Mouse (Mus musculus) MEL (cell line): ENCODE measurements around the gene Tmem256. TPM values are rescaled to one million over a fixed set of nuclear protein-coding genes. Genes with fewer than 3 reads are reported as not detected.

Experiments
- DNase-seq: peaks from one replicate; pipeline ENCODE4 v3.0.0; 2011; ENCODE audit warnings: low read depth, low spot score
- H3K27ac ChIP-seq: 2 replicates; pipeline ENCODE4 v1.5.1; 2012; ENCODE audit warnings: low read depth, mild to moderate bottlenecking, control low read depth, low read length, moderate library complexity; ENCODE audit not compliant: control insufficient read depth
- H3K27me3 ChIP-seq, 2 experiments: fragments of 150-350 bp in 1 of 2; sonication (generic) in 1 of 2; 2 replicates each; pipeline ENCODE4 v1.6.1; 2012; ENCODE audit warnings: low read length in 2 of 2, mild to moderate bottlenecking in 2 of 2, improper control_type of control experiment in 1 of 2, moderate library complexity in 1 of 2; ENCODE audit not compliant: insufficient read depth in 2 of 2, control insufficient read depth in 1 of 2
- H3K36me3 ChIP-seq, 2 experiments: 2 replicates each; pipeline ENCODE4 v1.6.1; 2012 to 2014; ENCODE audit warnings: low read length in 2 of 2, improper control_type of control experiment in 1 of 2, inconsistent platforms in 1 of 2, mild to moderate bottlenecking in 1 of 2; ENCODE audit not compliant: insufficient read depth in 2 of 2, control insufficient read depth in 1 of 2
- H3K4me1 ChIP-seq, 2 experiments: fragments of 150-350 bp in 1 of 2; sonication (generic) in 1 of 2; 2 replicates each; pipeline ENCODE4 v1.6.1; 2012; ENCODE audit warnings: low read length in 2 of 2, improper control_type of control experiment in 1 of 2, mild to moderate bottlenecking in 1 of 2; ENCODE audit not compliant: insufficient read depth in 2 of 2, control insufficient read depth in 1 of 2
- H3K4me3 ChIP-seq, 2 experiments: fragments of 150-350 bp in 1 of 2; sonication (generic) in 1 of 2; 2 replicates each; pipeline ENCODE4 v1.5.1; 2012; ENCODE audit warnings: low read depth in 2 of 2, low read length in 2 of 2, mild to moderate bottlenecking in 2 of 2, moderate library complexity in 2 of 2, control low read depth in 1 of 2, improper control_type of control experiment in 1 of 2; ENCODE audit not compliant: control insufficient read depth in 1 of 2, insufficient read depth in 1 of 2
- H3K79me2 ChIP-seq: 2 replicates; pipeline ENCODE4 v1.6.1; 2012; ENCODE audit warnings: mild to moderate bottlenecking, low read length, moderate library complexity; ENCODE audit not compliant: control insufficient read depth, poor library complexity, insufficient read depth
- H3K9ac ChIP-seq: 2 replicates; pipeline ENCODE4 v1.6.1; 2012; ENCODE audit warnings: low read depth, mild to moderate bottlenecking, control low read depth, low read length, moderate library complexity; ENCODE audit not compliant: control insufficient read depth, poor library complexity, severe bottlenecking
- H3K9me3 ChIP-seq: fragments of 150-350 bp; sonication (generic); replicated peaks from 2 replicates; pipeline ENCODE4 v1.6.1; 2012; ENCODE audit warnings: mild to moderate bottlenecking, low read length, improper control_type of control experiment, moderate library complexity; ENCODE audit not compliant: insufficient read depth
- BHLHE40 ChIP-seq: IDR thresholded peaks from 2 replicates; pipeline ENCODE4 v1.6.1; 2012; ENCODE audit warnings: low read depth, mild to moderate bottlenecking, inconsistent platforms, low read length, improper control_type of control experiment, borderline replicate concordance
- CHD2 ChIP-seq: IDR thresholded peaks from 2 replicates; pipeline ENCODE4 v1.6.1; 2011; ENCODE audit warnings: low read length, improper control_type of control experiment
- CTCF ChIP-seq, 3 experiments: IDR thresholded peaks in 2 of 3; conservative IDR thresholded peaks in 1 of 3; 2 replicates each; pipeline ENCODE4 v1.5.1; 2011 to 2012; ENCODE audit warnings: low read length in 3 of 3, low read depth in 2 of 3, mild to moderate bottlenecking in 2 of 3, improper control_type of control experiment in 1 of 3, inconsistent platforms in 1 of 3, mixed read lengths in 1 of 3, moderate library complexity in 1 of 3; ENCODE audit not compliant: control insufficient read depth in 1 of 3, insufficient read depth in 1 of 3, poor library complexity in 1 of 3, severe bottlenecking in 1 of 3
- EP300 ChIP-seq, 2 experiments: IDR thresholded peaks; 2 replicates each; pipeline ENCODE4 v1.6.1; 2011; ENCODE audit warnings: improper control_type of control experiment in 2 of 2, low read length in 2 of 2, low read depth in 1 of 2, mild to moderate bottlenecking in 1 of 2
- ETS1 ChIP-seq: IDR thresholded peaks from 2 replicates; pipeline ENCODE4 v1.6.1; 2012; ENCODE audit warnings: low read depth, mild to moderate bottlenecking, inconsistent platforms, low read length, improper control_type of control experiment, moderate library complexity
- GATA1 ChIP-seq: IDR thresholded peaks from 2 replicates; pipeline ENCODE4 v1.6.1; 2011; ENCODE audit warnings: low read depth, low read length, improper control_type of control experiment
- POLR2A ChIP-seq, 2 experiments: IDR thresholded peaks; 2 replicates each; pipeline ENCODE4 v1.6.1; 2011 to 2012; ENCODE audit warnings: low read length in 2 of 2, mild to moderate bottlenecking in 2 of 2, control low read depth in 1 of 2, improper control_type of control experiment in 1 of 2, low read depth in 1 of 2, moderate library complexity in 1 of 2; ENCODE audit not compliant: control insufficient read depth in 1 of 2, insufficient read depth in 1 of 2, poor library complexity in 1 of 2
- RCOR1 ChIP-seq: IDR thresholded peaks from 2 replicates; pipeline ENCODE4 v1.6.1; 2012; ENCODE audit warnings: low read depth, mild to moderate bottlenecking, inconsistent platforms, low read length, improper control_type of control experiment
- TCF12 ChIP-seq: IDR thresholded peaks from 2 replicates; pipeline ENCODE4 v1.6.1; 2014; ENCODE audit warnings: low read depth, mild to moderate bottlenecking, inconsistent platforms, low read length, improper control_type of control experiment, moderate library complexity
- ZNF384 ChIP-seq: IDR thresholded peaks from 2 replicates; pipeline ENCODE4 v1.6.1; 2012; ENCODE audit warnings: low read depth, mild to moderate bottlenecking, inconsistent platforms, low read length, improper control_type of control experiment
- polyA plus RNA-seq, 2 experiments: library from polyadenylated mRNA; stranded (reverse) in 1 of 2; unstranded in 1 of 2; fragments of >175 nt in 1 of 2; fragments of >200 nt in 1 of 2; gene quantifications; 2 replicates each; pipeline versions ENCODE4 v1.2.1 to v1.2.4; 2012; ENCODE audit warnings: low replicate concordance in 2 of 2, low read depth in 1 of 2; ENCODE audit not compliant: insufficient read length in 2 of 2, insufficient read depth in 1 of 2, missing spikeins in 1 of 2
- total RNA-seq: library from RNA; depleted of rRNA; stranded (reverse); fragments of 300-350 nt; gene quantifications from 2 replicates; pipeline ENCODE4 v1.2.3, GENCODE M21; 2012

The Tmem256 gene
- total and polyA plus RNA-seq, 3 experiments = 181 to 190 TPM; not detected in 1

DNA sequence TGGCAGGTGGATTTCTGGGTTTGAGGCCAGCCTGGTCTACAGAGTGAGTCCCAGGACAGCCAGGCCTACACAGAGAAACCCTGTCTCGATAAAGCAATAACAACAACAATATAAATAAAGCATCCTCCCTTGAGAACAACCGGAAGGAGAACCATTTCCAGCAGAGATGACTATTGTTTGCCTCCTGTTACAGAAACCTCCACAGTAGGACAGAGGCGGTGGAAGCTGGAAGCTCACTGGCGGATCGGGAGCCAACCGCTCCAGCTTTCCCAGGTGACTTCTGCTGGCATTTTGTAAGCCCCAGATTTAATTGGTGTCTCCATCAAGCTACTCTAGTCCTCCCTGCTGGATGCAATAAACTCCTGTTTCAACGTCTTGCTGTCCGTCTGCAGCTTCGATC is 27.2 kb downstream of the Tmem256 start (continued):
- no peak for TF ChIP-seq CTCF (IDR thresholded peaks at IDR 0.05 in 2 of 3, conservative IDR thresholded peaks at IDR 0.05 in 1 of 3; ENCODE audit: control insufficient read depth in 1 of 3, insufficient read depth in 1 of 3, low read depth in 2 of 3, low read length in 3 of 3, poor library complexity in 1 of 3, severe bottlenecking in 1 of 3)
- no peak for TF ChIP-seq BHLHE40

DNA sequence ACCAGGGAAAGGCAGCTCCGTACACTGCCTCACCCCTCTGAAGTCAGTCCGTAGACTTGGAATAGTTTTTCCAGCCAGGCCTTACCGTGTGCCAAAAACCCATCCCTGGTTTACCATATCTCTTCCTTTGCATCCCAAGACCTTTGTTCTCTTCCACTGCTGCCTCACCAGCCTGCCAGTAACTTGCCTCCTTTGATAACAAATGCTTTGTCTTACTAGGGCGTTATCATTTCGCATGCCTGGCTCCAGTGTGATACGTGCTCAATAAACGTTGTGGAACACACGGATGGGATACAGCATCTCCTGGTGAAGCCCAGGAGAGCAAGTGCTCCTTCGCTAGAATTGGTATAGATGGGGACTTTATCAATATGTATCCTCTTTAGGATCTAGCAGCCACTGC is 29.0 kb downstream of the Tmem256 start:
- peaks cover 2 to 17% of the 10 kb centered on the region in 2 experiments for H3K4me1 ChIP-seq
- H3K9ac ChIP-seq = no peak overlapping the region
- H3K4me3 ChIP-seq = no peak overlapping the region
- H3K36me3 ChIP-seq = peaks cover 0 to 4% of the 10 kb centered on the region in 2 experiments; a peak in 1 of 4 replicates
- peak; percentile 41 for DNase-seq
- H3K27ac ChIP-seq = no peak overlapping the region
- H3K9me3 ChIP-seq = no peaks in the 10 kb centered on the region
- peak; percentile 59 to 63; a peak in 3 of 4 replicates for TF ChIP-seq EP300 (IDR thresholded peaks at IDR 0.05; ENCODE audit: low read depth in 1 of 2, low read length in 2 of 2)
- no peak for TF ChIP-seq CHD2
- TF ChIP-seq TCF12 = peak; percentile 61
- peak; percentile 74 for TF ChIP-seq GATA1
- TF ChIP-seq RCOR1 = peak; percentile 64; the same call in 1 of the 2 replicates
- TF ChIP-seq POLR2A (IDR thresholded peaks at IDR 0.05; ENCODE audit: control insufficient read depth in 1 of 2, insufficient read depth in 1 of 2, low read depth in 1 of 2, low read length in 2 of 2, poor library complexity in 1 of 2) = no peak
- no peaks in the 10 kb centered on the region for H3K79me2 ChIP-seq
- no peaks in the 10 kb centered on the region; a peak in 1 of 4 replicates for H3K27me3 ChIP-seq

DNA sequence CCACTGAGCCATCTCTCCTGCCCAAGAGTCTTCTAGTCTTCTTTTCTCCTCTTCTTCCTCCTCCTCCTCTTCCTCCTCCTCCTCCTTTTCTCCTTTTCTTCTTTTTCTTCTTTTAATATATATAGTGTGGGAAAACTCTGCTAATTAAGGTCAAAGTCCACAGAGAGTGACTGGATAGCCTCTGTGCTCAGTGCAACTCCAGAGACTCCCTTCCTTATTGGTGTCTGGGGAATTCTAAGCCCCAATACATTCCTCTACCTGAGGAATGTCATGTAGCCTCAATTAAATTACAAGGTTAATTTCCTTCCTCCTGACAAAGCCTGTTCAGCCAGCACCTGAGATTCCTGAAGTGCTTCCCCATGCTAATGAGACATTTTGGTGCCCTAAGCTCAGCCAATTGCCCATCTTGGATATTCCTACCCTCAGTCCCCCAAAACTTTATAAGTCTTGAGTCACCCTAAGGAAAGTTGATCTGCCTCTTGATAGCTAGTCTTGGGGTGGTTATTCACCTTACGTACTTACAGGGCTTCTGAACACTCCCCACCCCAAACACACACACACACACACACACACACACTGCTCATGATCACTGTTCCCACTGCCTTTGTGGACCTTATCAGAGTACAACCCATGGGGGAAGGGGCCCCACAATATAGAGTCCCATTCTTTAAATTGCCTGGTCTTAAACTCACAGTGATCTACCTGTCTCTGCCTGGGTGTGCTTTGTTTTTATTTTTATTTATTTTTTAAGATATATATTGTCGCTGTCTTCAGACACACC is 32.2 kb downstream of the Tmem256 start:
- H3K36me3 ChIP-seq = peaks cover 0 to 4% of the 10 kb centered on the region in 2 experiments; a peak in 1 of 4 replicates
- H3K4me1 ChIP-seq = peaks cover 2 to 10% of the 10 kb centered on the region in 2 experiments; a peak in 3 of 4 replicates
- TF ChIP-seq RCOR1 (no peak), CHD2 (no peak)
- no peaks in the 10 kb centered on the region; a peak in 1 of 4 replicates for H3K27me3 ChIP-seq
- H3K9me3 ChIP-seq = no peaks in the 10 kb centered on the region
- no peak overlapping the region for H3K9ac ChIP-seq
- H3K27ac ChIP-seq = no peak overlapping the region
- H3K4me3 ChIP-seq = no peak overlapping the region
- H3K79me2 ChIP-seq = no peaks in the 10 kb centered on the region
- no peak for DNase-seq

DNA sequence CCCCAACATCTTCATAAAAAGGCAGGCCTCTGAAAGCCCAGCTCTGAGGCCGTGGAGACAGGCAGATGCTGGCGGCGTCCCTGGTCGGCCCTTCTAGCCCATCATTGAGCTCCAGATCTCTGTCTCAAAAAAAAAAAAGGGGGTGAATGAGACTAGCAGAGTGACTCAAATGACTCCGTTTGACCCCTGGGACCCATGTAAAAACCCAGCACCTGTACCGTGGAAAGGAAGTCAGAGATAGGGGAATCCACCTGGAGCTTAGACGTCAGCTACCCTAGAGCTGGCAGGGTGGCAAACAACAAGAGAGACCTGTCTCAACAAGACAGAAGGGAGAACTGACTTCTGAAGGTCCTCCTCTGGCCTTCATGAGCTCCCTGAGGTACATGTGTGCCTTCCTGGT is 33.5 kb downstream of the Tmem256 start:
- peaks cover 0 to 8% of the 10 kb centered on the region in 2 experiments; a peak in 2 of 4 replicates for H3K36me3 ChIP-seq
- no peak for TF ChIP-seq ETS1
- TF ChIP-seq ZNF384 = 0 out of 2 replicates have a peak, but pooled peaks have one; percentile 29
- TF ChIP-seq, all 39 proteins: peak for 1
- H3K4me3 ChIP-seq = no peak overlapping the region
- no peaks in the 10 kb centered on the region for H3K79me2 ChIP-seq
- no peaks in the 10 kb centered on the region; a peak in 1 of 4 replicates for H3K27me3 ChIP-seq
- peaks cover 2 to 20% of the 10 kb centered on the region in 2 experiments; a peak in 3 of 4 replicates for H3K4me1 ChIP-seq
- no peaks in the 10 kb centered on the region for H3K9me3 ChIP-seq
- H3K27ac ChIP-seq = no peak overlapping the region
- no peak overlapping the region for H3K9ac ChIP-seq
- DNase-seq = no peak
